Mouse (Mus musculus): ENCODE data around the gene Vegfb.

The Vegfb gene
- long read RNA-seq, experiment 1, transcript Vegfb-201 (7 exons, 1,281 nt) = major isoform, 5 of 18 reads
- long read RNA-seq, experiment 1, transcript Vegfb-202 (7 exons, 1,158 nt) = major isoform, 5 of 18 reads
- long read RNA-seq, experiment 1, partial matches to known transcripts = 8 of 18 reads
- long read RNA-seq, experiment 1, other reads (novel, unspliced or antisense) = 0 of 18 reads
- long read RNA-seq, experiment 2, transcript Vegfb-201 (7 exons, 1,281 nt) = minor isoform, 5 of 22 reads
- long read RNA-seq, experiment 2, transcript Vegfb-202 (7 exons, 1,158 nt) = major isoform, 7 of 22 reads
- long read RNA-seq, experiment 2, partial matches to known transcripts = 8 of 22 reads
- long read RNA-seq, experiment 2, other reads (novel, unspliced or antisense) = 2 of 22 reads

DNA sequence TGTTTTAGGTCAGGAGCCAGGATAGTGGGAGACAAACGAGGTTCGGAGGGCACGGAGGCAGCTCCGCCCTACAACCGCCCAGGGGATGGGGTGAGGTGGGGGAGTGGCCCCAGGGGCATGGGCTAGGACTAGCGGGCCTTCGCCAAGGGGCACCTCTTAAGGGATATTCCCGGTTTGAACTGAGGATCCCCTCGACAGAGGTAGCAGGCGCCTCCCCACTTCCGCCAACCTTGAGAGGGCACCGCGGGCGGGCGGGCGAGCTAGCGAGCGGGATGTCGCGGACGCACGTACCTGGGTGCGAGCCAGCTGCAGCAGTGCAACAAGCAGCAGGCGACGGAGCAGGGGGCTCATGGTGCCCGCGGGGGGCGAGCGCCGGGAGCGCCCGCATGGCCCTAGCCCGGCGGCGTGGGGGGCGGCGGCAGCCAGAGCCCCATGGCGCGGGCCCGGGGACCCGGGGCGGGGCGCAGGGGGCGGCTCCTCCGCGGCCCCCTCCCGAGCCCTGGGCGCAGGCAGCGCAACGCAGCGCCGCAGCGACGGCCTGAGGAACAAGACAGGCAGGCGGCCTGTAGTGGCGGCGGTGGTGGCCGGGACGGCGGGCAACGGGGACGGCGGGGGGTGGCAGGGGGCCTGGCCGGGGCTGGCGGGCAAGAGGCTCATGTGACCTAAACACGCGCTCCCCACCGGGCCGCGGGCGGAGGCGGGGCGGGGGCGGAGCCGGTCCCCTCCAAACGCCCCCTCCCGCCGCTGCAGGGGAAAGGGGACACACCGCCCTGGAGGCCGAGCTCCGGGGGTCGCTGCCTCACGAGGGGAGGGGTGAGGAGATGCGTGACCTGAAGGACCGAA lies at the start of gene Vegfb:
Gene Vegfb (minus strand): TSS at position 591 of the 843 bp plus-strand sequence.
- intact Hi-C loops (cut with DNase I) = no loop called here

- intact Hi-C loops (cut with DNase I) = no loop called here
Measured at GRCm38 (mm10) chr19:7034006-7034405, 46.6 kb upstream of the Vegfb start.

GRCm38 (mm10) chr19:7029531-7029930 lies 42.1 kb upstream of the Vegfb start:
- intact Hi-C loops (cut with DNase I) = no loop called here

- intact Hi-C loops (cut with DNase I) = no loop called here
Measured at GRCm38 (mm10) chr19:7020224-7020641, 32.8 kb upstream of the Vegfb start.

DNA sequence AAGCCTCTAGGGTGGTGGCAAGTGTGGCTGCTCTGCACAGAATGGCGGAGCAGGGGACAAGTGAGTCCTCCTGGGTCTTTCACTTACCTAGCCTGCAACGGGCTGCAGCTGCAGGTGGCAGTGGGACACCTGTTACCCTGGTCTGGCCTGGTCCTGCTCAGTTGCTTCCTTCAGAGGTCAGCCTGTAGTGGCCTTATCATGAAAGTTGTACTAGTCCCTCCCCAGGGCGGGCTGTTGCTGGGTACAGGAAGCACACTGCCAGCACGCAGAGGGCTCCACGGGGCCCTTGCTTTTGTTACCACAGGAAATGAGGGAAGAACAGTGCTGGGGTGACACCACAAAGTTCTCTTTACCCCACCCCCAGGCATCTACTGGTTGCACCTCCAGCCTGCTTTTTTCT lies 31.7 kb upstream of the Vegfb start, which contains the start of gene Fermt3:
Gene Fermt3 (minus strand): TSS at position 279 of the 400 bp plus-strand sequence.
- intact Hi-C loops (cut with DNase I) = no loop called here

DNA sequence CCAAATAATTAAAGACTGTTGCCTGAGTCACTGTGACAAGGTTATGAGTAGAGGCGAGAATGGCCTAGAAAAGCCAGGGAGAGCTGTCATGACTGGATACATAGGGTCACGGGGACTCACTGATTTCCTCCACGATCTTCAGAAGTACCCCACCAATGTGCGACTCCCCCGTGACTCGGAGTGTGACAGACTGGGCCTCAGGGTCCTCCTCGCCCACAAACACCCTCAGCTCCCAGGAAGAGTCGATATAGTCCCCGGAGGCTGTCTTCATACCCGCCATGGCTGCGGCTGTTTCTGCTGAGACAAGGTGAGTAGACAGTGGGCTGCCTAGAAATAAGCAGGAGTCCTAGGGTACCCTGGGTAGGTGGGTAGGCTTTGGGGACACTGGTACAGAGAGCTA lies 31.1 kb upstream of the Vegfb start:
- intact Hi-C loops (cut with DNase I) = no loop called here

- intact Hi-C loops (cut with DNase I) = no loop called here
Measured at GRCm38 (mm10) chr19:7017541-7018457, 30.3 kb upstream of the Vegfb start.

DNA sequence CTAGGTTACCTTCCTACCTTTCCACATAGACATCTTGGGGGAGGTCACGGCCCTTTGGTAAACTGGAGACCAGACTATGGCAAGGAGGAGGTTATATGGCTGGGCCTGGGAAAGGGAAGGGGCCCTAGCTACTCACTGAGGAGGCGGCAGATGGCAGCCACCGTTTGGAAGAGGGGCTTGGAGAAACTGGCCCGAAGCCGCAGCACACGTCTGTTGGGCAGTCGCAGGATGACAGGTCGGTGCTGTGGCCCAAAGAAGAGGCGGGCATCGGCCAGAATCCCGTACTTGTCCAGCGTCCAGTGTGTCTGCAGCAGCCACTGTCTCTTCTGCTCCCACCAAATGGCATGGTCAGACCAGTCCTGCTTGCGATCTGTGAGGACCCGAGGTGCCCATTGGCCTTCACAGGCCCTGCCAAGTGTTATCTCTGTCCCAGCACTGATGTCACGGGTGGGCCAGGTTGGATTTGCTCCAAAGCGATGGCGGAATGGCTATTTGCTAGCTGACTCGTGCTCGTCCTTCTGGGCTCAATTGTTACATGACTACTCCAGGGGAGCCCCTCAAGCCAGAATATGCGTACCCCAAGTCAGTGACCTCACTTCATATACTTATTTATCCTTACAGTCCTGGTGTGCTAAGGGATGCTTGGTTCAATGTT lies 27.2 kb upstream of the Vegfb start:
- intact Hi-C loops (cut with DNase I) = no loop called here

- intact Hi-C loops (cut with DNase I) = loop anchor here (2.0 kb wide), 1 partner anchor 85 kb away; no protein-coding TSS in a partner anchor
Measured at GRCm38 (mm10) chr19:7013984-7014383, 26.5 kb upstream of the Vegfb start.

DNA sequence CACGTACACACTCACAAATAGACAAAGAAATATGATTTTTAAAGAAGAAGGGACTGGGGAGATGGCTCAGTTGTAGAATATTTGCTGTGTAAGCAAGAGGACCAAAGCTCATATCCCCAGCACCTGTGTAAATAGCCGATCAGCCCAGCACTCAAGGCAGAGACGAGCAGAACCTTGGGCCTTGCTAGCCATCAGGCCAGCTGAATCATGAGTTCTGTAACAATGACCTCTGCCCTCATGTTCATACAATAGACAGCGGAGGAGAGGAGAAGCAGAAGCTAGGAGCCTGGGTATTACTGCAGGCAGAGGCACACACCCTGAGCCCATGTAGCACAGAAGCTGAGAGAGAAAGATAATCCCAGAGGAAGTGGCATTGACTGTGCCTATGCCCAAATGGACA lies 25.0 kb upstream of the Vegfb start:
- intact Hi-C loops (cut with DNase I) = loop anchor here (2.0 kb wide), 1 partner anchor 84 kb away; no protein-coding TSS in a partner anchor

- intact Hi-C loops (cut with DNase I) = no loop called here
Measured at GRCm38 (mm10) chr19:7006892-7007593, 19.6 kb upstream of the Vegfb start.

DNA sequence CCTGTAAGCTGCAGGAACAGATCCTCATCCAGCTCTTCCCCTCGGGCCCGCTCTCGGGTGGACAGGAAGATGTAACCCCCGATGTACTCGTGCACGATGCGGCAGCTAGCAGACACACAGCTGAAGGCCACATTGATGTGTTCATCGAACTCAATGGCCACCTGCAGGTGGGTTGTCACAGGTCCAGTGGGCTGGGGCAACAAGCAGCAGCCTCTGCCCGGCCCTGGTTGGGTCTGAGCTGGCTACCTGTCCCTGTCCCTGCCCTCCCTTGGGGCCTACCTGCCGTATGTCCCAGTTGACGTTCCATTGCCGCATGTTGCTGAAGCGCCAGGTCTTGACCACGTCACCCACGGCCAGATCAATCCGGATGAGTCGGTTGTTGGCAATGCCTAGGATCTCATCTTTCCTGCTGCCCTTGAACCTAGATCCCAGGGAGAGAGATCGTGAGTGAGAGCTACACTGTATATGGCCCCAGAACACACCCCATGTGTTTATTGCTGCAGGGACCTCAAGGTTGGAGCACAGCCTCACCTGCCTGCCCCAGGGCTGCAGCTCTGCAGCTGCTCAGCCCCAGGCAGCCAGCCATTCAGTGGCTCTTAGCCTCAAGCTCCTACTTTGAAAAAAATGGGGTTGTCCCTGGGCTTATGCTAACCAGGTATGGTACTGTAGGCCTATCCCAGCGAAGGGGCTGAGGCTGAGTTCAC lies 12.1 kb upstream of the Vegfb start:
- intact Hi-C loops (cut with DNase I) = loop anchor here (5.0 kb wide), 1 partner anchor 38 kb away; the partner anchor contains the start of gene Stip1

DNA sequence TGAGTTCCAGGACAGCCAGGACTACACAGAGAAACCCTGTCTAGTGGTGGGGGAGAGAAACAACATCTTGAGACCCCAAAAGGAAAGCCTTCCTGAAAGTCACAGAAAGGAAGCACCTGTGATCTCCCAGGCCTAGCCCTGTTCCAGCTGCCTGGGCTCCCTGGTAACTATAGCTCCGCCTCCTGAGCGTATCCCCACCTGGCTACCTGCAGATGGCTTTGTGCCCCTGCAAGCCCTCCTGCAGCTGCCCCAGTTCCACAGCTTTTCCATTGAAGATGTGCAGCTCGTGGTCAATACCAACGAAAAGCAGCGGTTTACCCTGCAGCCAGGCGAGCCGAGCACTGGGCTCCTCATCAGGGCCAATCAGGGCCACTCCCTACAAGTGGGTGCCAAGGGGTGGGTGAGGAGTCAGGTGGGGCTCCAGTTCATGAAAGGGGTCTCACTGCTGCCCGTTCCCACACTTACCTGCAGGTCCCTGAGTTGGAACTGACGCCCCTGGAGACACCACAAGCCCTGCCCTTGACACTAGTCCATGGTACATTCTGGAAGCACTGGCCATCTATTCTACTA lies 10.4 kb upstream of the Vegfb start:
- intact Hi-C loops (cut with DNase I) = loop anchor here (5.0 kb wide), 1 partner anchor 39 kb away; the partner anchor contains the start of gene Stip1

- intact Hi-C loops (cut with DNase I) = loop anchor here (5.0 kb wide), 1 partner anchor 41 kb away; the partner anchor contains the start of gene Stip1
Measured at GRCm38 (mm10) chr19:6996006-6996405, 8.6 kb upstream of the Vegfb start, which contains the start of the genes Nudt22 and Trpt1. TSS of gene Nudt22 (minus strand) at chr19:6996117. TSS of gene Trpt1 (plus strand) at chr19:6996131.

- intact Hi-C loops (cut with DNase I) = loop anchor here (5.0 kb wide), 1 partner anchor 42 kb away; the partner anchor contains the start of gene Stip1
Measured at GRCm38 (mm10) chr19:6995255-6995991, 8.0 kb upstream of the Vegfb start.

GRCm38 (mm10) chr19:6994489-6994888 lies 7.0 kb upstream of the Vegfb start:
- intact Hi-C loops (cut with DNase I) = no loop called here

DNA sequence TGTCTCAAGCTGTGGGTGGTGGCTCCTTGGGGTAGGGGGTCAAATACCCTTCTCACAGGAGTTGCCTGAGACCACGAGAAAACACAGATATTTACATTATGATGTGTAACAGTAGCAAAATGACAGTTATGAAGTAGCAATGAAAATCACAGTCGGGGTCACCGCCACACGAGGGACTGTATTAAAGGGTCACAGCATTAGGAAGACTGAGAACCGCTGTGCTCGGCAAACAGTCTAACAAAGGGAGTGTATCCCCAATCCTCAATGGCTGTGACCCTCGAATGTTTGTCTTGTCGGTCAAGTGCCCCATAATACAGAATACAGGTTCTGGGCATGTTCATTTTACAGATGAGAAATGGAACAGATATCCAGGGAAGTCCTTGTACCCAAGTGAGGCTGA lies 6.6 kb upstream of the Vegfb start:
- intact Hi-C loops (cut with DNase I) = no loop called here
